Mouse (Mus musculus) ES-E14 (cell line): ENCODE measurements around the gene Samd1. TPM values are rescaled to one million over a fixed set of nuclear protein-coding genes. Genes with fewer than 3 reads are reported as not detected.
A peak's percentile ranks its signal among the peaks of the same experiment; 100 is the strongest.

Source experiments
- DNase-seq: peaks from one replicate; pipeline ENCODE4 v3.0.0-alpha.2; 2013; ENCODE audit warnings: low read depth, low spot score
- H3K27ac ChIP-seq: 2 replicates; pipeline ENCODE4 v1.5.1; 2012; ENCODE audit warnings: low read depth, mild to moderate bottlenecking, low read length, moderate library complexity, mixed read lengths; ENCODE audit not compliant: poor library complexity, insufficient read depth, severe bottlenecking
- H3K36me3 ChIP-seq: 2 replicates; pipeline ENCODE4 v1.6.1; 2012; ENCODE audit warnings: mild to moderate bottlenecking, low read length, moderate library complexity, mixed read lengths; ENCODE audit not compliant: control insufficient read depth, poor library complexity, insufficient read depth, severe bottlenecking
- H3K4me1 ChIP-seq, 2 experiments: fragments of 150-350 bp in 1 of 2; sonication (generic) in 1 of 2; 2 replicates each; pipeline ENCODE4 v1.6.1; 2012; ENCODE audit warnings: low read length in 2 of 2, mild to moderate bottlenecking in 1 of 2, mixed read lengths in 1 of 2; ENCODE audit not compliant: control insufficient read depth in 2 of 2, insufficient read depth in 2 of 2, poor library complexity in 1 of 2
- H3K4me3 ChIP-seq, 2 experiments: fragments of 150-350 bp in 1 of 2; sonication (generic) in 1 of 2; 2 replicates each; pipeline ENCODE4 v1.5.1; 2012; ENCODE audit warnings: low read length in 2 of 2, low read depth in 1 of 2, mild to moderate bottlenecking in 1 of 2, mixed read lengths in 1 of 2; ENCODE audit not compliant: insufficient read depth in 1 of 2, poor library complexity in 1 of 2, severe bottlenecking in 1 of 2
- H3K9ac ChIP-seq: 2 replicates; pipeline ENCODE4 v1.6.1; 2012; ENCODE audit warnings: low read depth, mild to moderate bottlenecking, low read length, mixed read lengths; ENCODE audit not compliant: poor library complexity, insufficient read depth, severe bottlenecking
- H3K9me3 ChIP-seq: fragments of 150-350 bp; sonication (generic); 2 replicates; pipeline ENCODE4 v1.6.1; 2012; ENCODE audit warnings: low read depth, mild to moderate bottlenecking, low read length; ENCODE audit not compliant: control insufficient read depth, insufficient read depth
- CHD2 ChIP-seq: IDR thresholded peaks from 2 replicates; pipeline ENCODE4 v1.6.1; 2014; ENCODE audit warnings: mild to moderate bottlenecking, low read depth, low read length, inconsistent platforms
- HCFC1 ChIP-seq: IDR thresholded peaks from 2 replicates; pipeline ENCODE4 v1.6.1; 2012; ENCODE audit warnings: low read length, inconsistent platforms, borderline replicate concordance; ENCODE audit not compliant: insufficient read depth
- MAFK ChIP-seq: IDR thresholded peaks from 2 replicates; pipeline ENCODE4 v1.6.1; 2014; ENCODE audit warnings: mild to moderate bottlenecking, low read depth, low read length, inconsistent platforms; ENCODE audit not compliant: insufficient read depth
- ZC3H11A ChIP-seq: IDR thresholded peaks from 2 replicates; pipeline ENCODE4 v1.6.1; 2012; ENCODE audit warnings: low read depth, mild to moderate bottlenecking, inconsistent platforms, low read length, borderline replicate concordance
- ZNF384 ChIP-seq: IDR thresholded peaks from 2 replicates; pipeline ENCODE4 v1.6.1; 2012; ENCODE audit warnings: low read depth, low read length, inconsistent platforms
- in situ Hi-C, 2 experiments: fragments of 600-800 bp; cut with MboI; formaldehyde crosslinking; loops; one replicate each; pipeline ENCODE4 v1.15.1; 2025; ENCODE audit warnings: low sequenced_read_pairs in 2 of 2, inconsistent platforms in 1 of 2; ENCODE audit not compliant: unreplicated experiment in 2 of 2
- total RNA-seq: library from RNA; depleted of rRNA; stranded (reverse); fragments of 300-350 nt; gene quantifications from 2 replicates; pipeline ENCODE4 v1.2.3, GENCODE M21; 2012

Gene Samd1
- total RNA-seq, 1 experiment = 125 TPM

GRCm38 (mm10) chr8:84012499-84013165, 15.2 kb downstream of the Samd1 start:
- H3K36me3 ChIP-seq = no peaks in the 10 kb centered on the region
- in situ Hi-C loops = loop anchor here in 1 of 2 experiments (10.0 kb wide), 1 partner anchor 342 kb away; no protein-coding TSS in a partner anchor
- peak overlapping the region; percentile 72 to 79 for H3K4me3 ChIP-seq
- no peaks in the 10 kb centered on the region for H3K9me3 ChIP-seq
- TF ChIP-seq HCFC1 (no peak), CHD2 (no peak), ZC3H11A (no peak), MAFK (no peak), ZNF384 (no peak)
- H3K4me1 ChIP-seq = peaks cover 4 to 9% of the 10 kb centered on the region in 2 experiments; a peak in 3 of 4 replicates
- no peak for DNase-seq
- peak overlapping the region; percentile 63 for H3K9ac ChIP-seq
- H3K27ac ChIP-seq = no peak overlapping the region

- Histone ChIP-seq H3K27ac (no peak overlapping the region), H3K9ac (no peak overlapping the region), H3K4me1 (peaks cover 0 to 10% of the 10 kb centered on the region in 2 experiments; a peak in 3 of 4 replicates), H3K36me3 (no peaks in the 10 kb centered on the region), H3K4me3 (no peak overlapping the region), H3K9me3 (no peaks in the 10 kb centered on the region)
- TF ChIP-seq ZC3H11A (no peak), HCFC1 (no peak), MAFK (no peak), ZNF384 (no peak), CHD2 (no peak)
- DNase-seq = no peak
- in situ Hi-C loops = loop anchor here in 1 of 2 experiments (10.0 kb wide), 1 partner anchor 339 kb away; no protein-coding TSS in a partner anchor
Observed at GRCm38 (mm10) chr8:84015833-84016232, 18.4 kb downstream of the Samd1 start.

GRCm38 (mm10) chr8:84019738-84020137, 22.3 kb downstream of the Samd1 start:
- DNase-seq = no peak

GRCm38 (mm10) chr8:84021096-84021495, 23.6 kb downstream of the Samd1 start, which contains the start of gene Palm3:
Palm3 (plus strand) TSS chr8:84021471.
- Histone ChIP-seq H3K36me3 (no peaks in the 10 kb centered on the region), H3K27ac (peak within 1 kb of the TSS; percentile 41), H3K9me3 (no peaks in the 10 kb centered on the region), H3K4me3 (peak within 1 kb of the TSS; percentile 8 to 23; a peak in 3 of 4 replicates), H3K9ac (peak within 1 kb of the TSS; percentile 50), H3K4me1 (peaks cover 16 to 43% of the 10 kb centered on the region in 2 experiments)
- TF ChIP-seq ZC3H11A = no peak
- TF ChIP-seq CHD2 = no peak
- TF ChIP-seq ZNF384 = no peak
- TF ChIP-seq MAFK = no peak
- no peak for TF ChIP-seq HCFC1
- DNase-seq = no peak
- in situ Hi-C loops = no loop called here

More at GRCm38 (mm10) chr8:84019738-84020137, 22.3 kb downstream of the Samd1 start:
- Histone ChIP-seq H3K9me3 (no peaks in the 10 kb centered on the region), H3K4me3 (no peak overlapping the region), H3K9ac (no peak overlapping the region), H3K4me1 (peaks cover 16 to 34% of the 10 kb centered on the region in 2 experiments), H3K36me3 (no peaks in the 10 kb centered on the region), H3K27ac (no peak overlapping the region)
- in situ Hi-C loops = loop anchor here in 1 of 2 experiments (10.0 kb wide), 1 partner anchor 335 kb away; no protein-coding TSS in a partner anchor
- no peak for TF ChIP-seq HCFC1
- no peak for TF ChIP-seq CHD2
- no peak for TF ChIP-seq ZNF384
- TF ChIP-seq ZC3H11A = no peak
- TF ChIP-seq MAFK = no peak
